Mouse (Mus musculus) G1E-ER4 (cell line): ENCODE results near the gene Rab4a. TPM values are rescaled to one million over a fixed set of nuclear protein-coding genes. Genes with fewer than 3 reads are reported as not detected.

Experiments
- GATA1 ChIP-seq: IDR thresholded peaks from one replicate; pipeline ENCODE4 v1.8.0; 2012; ENCODE audit warnings: low read length, inconsistent platforms
- polyA plus RNA-seq: library from polyadenylated mRNA; stranded (reverse); fragments of >175 nt; gene quantifications from 2 replicates; pipeline ENCODE4 v1.2.3, GENCODE M21; 2012

Rab4a gene
- polyA plus RNA-seq, 1 experiment = 21.9 TPM

DNA sequence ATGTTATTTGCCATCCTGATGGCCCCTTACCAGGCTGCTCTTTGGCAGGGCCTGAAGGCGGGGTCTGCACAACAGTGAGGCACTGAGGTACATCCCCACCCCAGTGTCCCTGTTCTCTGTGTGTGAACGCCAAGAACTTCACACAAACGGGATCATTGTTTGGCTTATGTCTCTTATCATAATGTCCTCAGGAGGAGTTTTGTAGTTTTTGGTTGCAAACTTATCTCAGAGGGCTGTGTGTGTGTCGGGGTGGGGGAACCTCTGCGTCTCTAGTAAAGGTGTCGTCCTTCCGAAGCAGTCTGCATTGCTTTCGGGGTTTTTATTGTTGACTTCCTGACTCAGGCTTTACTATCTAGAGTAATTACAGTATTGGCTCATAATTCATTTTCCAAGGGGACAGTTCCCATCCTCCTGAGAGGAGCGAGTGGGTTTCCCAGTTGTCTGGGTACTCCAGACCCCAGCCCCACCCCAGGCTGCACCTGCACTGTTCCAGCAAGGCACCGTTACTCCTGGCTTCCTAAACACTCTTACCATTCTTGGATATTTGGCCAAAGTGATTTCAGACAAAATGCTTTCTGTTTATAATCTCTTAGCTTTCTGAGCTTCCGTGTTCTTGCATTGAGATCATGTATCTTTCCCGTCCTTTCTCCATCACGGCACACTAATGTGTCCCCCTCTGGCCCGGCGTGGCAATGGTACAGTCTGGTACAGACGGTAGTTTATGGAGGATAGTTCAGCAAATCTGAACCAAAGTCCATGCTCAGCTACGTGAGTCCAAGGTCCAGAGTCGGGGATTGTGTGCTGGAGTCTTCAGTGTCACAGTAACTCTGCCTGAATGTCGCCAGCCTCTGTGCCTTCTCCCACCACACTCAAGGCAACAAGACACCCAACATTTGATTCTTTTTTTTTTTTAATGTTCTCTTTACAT, 14.2 kb downstream of the Rab4a start:
- no peak for TF ChIP-seq GATA1

DNA sequence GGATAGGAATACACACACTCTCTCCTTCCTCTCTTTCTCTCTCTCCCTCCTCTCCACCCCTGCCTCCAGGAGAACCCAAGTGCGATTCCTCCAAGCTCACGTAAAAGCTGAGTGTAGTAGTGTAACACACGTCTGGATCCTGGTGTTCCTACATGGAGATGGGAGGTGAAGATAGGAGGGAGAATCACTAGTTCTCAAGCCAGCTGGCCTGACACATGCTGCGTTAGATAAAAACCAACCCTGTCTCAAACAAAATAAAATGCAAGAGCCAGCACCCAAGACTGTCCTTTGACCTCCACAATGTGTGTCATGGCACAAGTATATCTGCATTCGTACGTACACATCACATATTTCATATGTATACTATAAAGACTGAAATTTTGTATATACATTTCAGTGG, 15.0 kb downstream of the Rab4a start:
- no peak for TF ChIP-seq GATA1

DNA sequence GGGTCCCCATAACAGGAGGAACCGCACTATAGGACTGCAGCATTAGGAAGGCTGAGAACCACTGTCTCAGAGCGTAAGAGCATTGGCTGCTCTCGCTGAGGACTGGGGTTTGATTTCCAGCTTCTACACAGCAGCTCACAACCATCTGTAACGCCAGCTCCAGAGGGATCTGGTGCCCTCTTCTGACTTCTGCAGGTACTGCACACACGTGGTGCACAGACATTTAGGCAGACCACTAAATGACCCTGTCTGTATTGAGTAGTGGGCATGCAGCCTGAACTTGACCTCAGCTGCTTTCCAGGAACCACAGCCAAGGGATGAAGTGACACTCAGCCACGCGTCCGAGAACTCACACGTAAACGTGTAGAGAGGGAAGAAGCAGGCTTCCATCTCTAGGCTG, 17.3 kb downstream of the Rab4a start:
- TF ChIP-seq GATA1 = no peak

DNA sequence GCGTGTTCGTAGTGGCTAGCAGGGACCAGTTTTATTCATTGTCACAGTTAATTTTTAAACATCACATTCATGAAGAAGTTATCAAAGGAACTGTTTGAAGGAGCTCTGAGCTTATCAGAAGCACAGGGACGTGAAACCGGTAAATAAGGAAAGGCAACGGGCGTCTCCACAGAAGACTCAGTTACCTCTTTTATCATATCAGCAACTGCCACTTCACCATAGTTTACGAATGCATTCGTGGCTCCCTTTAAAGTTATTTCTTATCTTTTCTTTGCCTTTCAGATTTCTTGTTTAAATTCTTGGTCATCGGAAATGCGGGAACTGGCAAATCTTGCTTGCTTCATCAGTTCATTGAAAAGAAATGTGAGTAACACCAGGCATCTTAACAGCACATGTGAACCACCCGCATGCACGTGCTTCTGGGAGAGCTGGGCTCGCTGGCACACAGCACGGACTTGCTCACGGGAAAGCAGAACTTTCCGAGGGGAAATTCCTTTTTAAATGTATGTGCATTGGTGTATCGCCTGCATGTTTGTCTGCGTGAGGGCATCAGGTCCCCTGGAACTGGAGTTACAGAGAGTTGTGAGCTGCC, 17.8 kb downstream of the Rab4a start:
- TF ChIP-seq GATA1 = peak; percentile 73

DNA sequence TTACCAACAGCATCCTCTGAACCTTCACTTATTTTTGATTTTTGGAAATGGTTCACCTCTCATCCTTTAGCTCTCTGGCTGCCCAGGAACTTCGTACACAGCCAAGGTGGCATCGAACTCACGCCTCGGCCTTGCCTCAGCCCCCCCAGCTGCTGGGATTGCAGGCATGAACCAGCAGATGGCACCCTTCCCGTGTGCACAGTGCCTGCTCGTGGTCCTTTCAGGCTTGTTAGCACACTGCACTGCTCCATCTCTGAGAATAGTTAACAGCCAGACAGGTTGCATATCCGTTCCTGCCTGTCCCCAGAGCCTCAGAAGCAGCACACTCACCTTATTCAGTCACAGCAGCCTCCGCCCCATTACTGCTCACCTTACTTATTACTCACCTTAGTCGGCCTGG, 20.2 kb downstream of the Rab4a start:
- no peak for TF ChIP-seq GATA1

DNA sequence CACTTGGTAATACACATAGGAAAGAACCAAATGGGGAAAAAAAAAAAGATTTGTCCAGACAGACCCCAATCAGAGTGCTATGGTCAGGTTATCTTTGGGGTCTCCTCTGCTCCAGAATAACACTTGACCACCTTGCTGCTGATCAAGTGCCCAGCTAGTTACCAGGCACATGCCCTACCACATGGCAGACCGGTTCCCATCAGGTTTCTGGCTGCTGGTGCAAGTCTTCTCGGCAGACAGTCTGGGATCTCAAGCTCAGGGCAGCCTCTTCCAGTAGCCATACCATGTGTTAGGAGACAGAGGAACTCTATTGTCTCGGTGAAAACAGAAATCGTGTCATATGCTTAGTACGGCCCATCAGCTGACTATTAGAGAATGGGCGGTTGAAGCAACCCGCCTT, 21.0 kb downstream of the Rab4a start:
- no peak for TF ChIP-seq GATA1

DNA sequence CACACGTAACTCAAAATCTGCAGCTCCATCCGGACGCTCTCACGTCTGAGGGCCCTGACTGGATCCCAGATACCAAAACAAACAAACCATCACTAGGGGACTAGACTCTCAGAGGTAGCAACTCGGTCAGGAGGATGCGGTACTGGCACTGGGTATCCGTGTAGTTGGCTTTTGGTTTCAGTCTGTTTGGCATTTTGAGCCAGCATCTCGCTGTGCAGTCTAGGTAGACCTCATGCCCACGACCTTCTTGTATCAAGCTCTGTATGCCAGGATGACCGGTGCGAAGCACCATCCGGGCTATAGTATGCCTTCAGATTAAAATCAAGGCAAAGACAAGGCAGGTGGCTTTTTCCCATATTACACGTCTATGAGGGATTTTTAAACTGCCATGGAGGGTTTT, 21.7 kb downstream of the Rab4a start:
- TF ChIP-seq GATA1 = no peak

DNA sequence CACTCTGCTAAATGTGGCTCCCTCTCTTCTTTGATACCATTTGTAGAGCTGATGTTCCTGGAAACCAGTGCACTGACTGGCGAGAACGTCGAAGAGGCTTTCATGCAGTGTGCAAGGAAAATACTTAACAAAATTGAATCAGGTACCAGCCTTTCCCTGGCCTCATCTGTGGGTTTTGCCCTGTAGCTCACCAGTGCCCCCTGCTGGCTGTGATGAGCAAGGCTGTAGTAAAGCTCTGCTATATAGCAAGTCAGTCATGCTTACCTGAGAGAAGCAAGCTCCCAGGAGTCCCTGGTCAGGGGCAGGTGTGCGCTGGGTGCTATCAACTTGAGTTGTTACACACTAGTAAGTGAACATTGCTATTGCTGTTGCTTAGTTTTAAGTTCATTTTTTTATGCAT, 27.0 kb downstream of the Rab4a start:
- no peak for TF ChIP-seq GATA1

DNA sequence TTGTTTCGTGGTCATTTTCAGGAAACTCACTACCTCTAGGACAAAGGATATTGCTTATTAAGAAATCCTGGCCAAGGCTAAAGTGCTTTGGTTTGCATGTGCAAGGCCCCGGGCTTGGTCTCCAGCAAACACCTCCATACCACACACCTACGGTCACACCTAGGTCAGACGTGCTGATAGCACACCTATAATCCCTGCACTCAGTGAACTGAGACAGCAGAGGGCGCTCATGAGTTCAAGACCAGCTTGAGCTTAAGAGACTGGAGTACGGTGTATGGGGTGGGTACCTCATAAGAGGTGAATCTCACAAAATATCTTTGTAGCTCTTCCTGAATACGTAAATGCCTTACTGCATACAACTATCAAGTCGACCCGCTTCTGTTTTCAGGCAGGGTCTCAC, 29.7 kb downstream of the Rab4a start:
- no peak for TF ChIP-seq GATA1

DNA sequence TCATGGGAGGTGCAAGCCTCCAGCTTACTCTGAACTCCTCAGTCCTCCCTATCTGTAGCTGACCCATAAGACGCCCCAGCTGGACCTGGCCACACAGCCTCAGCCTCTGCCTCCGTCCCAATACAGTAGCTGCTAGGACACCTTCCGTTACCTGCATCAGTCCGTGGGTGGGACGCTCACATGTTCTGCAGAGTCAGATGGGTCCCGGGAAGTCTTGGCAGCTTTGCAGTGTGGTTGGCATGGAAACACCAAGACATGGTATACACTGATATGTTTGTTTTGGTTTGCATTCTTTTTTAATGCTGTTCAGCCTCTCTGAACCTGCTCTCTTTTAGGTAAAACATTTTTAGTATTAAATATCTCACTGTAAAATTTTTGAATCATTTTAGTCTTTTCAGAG, 30.6 kb downstream of the Rab4a start:
- TF ChIP-seq GATA1 = no peak

DNA sequence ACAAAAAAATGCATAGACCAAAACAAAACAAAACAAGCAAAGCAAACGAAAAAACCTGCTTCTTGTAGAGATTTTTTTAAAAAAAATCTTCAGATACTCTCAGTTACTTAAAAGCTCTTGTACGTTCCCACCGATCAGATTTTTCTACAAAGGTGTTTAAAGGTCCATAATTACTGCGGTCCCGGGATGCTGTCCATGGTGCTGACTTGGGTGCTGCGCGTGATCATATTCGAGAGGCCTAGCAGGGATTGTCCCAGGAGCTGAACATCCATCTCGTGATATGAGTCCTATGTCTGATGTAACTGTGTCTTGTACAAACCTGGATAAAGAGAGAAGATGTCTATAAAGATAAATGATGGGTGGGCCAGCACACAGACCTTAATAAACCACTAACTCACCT, 32.7 kb downstream of the Rab4a start:
- no peak for TF ChIP-seq GATA1

DNA sequence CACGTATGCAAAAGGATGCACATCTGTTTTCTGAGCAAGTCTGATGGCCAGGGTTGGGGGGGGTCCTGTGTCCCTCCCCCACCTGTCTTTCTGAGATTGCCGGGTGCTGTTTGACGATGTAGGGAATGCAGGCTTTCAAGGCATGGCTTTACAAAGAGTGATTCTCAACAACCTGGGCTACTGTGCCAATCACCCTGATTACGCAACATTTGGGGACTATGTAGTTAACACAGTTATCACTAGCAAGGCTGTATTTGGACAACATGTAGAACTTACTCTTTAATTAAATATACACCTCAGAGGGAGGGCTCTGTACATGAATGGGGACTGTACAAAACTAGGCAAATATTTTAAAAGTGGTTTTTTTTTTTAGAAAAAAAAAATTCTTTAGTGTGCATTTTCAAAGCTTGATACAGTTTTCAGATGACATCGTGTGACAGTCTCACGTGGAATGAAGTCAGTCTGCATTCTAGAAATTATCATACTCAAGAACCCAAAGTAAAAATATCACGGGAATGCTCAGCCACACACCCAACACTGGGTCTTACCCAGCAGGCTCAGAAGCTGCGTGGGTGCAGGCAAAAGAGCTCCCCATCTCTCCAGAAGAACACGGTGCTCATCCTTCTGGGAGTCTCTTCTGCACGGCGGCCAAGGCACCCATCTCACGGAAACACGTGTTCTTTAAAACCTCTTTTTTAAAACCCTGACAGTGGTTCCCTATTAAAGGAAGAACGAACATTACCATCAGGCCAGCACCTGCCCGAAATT, 35.0 kb downstream of the Rab4a start:
- TF ChIP-seq GATA1 = no peak

DNA sequence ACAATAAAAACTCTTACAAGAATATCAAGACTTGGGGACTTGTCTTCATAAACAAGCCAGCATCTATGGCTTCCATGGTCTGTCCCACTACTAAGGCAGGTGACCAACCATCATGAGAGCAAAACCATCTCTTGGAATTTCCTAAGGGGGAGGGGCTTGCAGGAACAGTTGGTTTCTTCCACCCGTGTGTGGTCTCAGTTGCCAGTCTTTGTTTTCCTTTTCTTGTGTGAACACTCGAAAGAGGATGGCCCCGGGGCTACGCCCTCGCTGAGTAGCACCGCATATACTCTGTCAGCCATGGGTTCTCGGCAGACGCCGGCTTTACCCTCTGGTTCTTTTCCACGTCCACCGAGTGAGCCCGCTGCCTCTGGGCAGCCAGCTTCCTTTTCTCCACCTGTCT, 36.3 kb downstream of the Rab4a start:
- TF ChIP-seq GATA1 = no peak

DNA sequence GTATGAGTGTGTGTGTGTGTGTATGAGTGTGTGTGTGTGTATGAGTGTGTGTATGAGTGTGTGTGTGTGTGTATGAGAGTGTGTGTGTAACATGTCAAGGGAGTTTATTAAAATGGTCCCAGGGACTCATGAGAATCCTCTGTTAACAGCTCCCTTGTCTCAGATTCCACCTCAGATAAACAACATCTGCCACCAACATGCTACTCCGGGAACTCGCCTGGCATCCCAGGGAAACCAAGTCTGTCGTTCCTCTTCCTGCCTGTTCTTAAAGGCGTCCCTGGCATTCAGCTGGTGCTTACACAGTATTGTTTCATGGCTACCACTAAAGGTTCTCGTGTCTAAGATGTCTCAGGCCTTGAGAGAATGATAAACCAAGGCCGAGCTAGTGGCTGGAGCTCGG, 38.6 kb downstream of the Rab4a start:
- TF ChIP-seq GATA1 = no peak

DNA sequence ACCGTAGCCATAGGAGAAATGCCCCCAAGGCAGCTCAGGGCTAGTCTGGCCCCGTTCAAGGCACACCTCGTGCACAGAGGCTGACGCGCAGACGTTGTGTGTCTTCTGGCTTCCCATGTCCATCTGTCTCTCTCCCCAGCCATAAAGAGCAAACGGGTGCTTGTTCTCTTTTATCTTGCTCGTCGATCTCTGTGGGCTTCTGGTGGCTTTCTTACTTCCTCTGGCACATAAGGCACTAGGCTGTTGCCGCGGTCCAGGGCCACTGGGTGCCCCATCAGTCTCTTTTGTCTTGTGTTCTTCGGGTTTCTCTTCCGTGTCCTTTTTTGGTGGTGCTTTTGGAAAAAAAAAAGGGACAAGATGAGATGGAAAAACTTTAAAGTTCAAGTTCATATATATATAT, 39.3 kb downstream of the Rab4a start:
- TF ChIP-seq GATA1 = no peak

DNA sequence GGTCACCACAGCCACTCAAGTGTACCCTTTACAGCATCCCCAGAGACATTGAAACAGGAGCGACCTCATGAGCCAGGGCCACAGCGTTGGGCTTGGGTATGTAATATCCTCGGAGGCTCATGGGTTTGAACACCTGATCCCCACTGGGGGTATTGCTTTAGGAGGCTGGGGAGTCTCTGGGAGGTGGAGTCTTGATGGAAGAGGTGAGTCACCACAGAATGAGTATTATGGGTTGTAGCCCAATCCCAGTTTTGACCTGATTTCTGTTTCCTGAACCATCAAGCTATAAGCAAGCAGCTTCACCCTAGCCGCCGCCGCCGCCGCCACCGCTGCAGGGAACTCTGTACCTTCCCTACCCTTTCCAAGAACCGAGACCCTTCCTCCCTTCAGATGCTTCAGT, 40.2 kb downstream of the Rab4a start:
- TF ChIP-seq GATA1 = no peak

DNA sequence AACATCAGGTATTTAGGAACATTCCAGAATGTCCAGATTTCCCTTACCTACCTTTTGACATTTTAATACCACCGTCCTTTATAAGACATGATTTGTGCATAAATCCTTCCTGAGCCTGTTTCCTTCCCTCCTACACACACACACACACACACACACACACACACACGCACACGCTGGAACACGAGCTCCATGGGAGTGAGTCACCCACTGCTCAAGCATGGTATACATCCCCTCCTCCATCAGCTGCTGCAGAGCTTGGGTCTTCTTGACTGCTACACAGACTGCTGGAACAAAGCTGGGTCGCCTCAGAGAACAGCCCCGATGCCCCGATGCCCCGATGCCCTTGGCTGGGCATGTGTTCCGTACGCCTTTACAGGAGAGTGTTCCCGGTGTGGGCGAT, 40.7 kb downstream of the Rab4a start:
- TF ChIP-seq GATA1 = no peak

DNA sequence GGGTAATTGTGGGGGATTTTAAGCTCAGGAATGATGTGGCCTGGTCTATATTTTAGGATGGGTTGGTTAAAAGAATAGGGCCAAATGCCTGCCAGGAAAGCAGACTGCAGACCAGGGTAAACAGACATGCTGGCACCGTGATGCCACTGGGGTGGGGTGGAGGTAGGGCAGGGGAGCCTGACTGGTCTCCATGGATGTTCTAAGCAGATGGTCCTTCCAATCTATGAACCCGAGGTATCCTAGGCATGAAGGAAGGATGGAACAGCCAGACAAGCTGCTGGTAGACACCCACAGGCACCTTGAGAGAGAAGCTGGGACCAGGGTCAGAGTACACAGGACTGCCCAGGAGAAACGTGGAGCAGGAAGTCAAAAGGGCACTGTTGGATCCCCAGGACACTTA, 41.8 kb downstream of the Rab4a start:
- TF ChIP-seq GATA1 = no peak
